Mouse (Mus musculus) forebrain, embryonic 14.5 days (tissue): ENCODE measurements around the gene Nell2. TPM values are rescaled to one million over a fixed set of nuclear protein-coding genes. Genes with fewer than 3 reads are reported as not detected.

Source experiments
- ATAC-seq: fragments of 200-750 bp; cut with Nextera tagmentation; 2 replicates; pipeline ENCODE4 v1.8.0; 2017; ENCODE audit warnings: mild to moderate bottlenecking, moderate library complexity
- DNase-seq: peaks from one replicate; pipeline ENCODE4 v3.0.0-alpha.2; 2015; ENCODE audit warnings: low spot score
- H3K27ac ChIP-seq: fragments of 300-500 bp; sonication (generic); 2 replicates; pipeline ENCODE4 v1.5.1; 2014; ENCODE audit warnings: low read depth, mild to moderate bottlenecking, control low read depth, low read length, moderate library complexity
- H3K27me3 ChIP-seq: fragments of 300-500 bp; sonication (generic); replicated peaks from 2 replicates; pipeline ENCODE4 v1.6.1; 2014; ENCODE audit warnings: low read length, control low read depth, mixed read lengths; ENCODE audit not compliant: control insufficient read depth, insufficient read depth
- H3K36me3 ChIP-seq: fragments of 300-500 bp; sonication (generic); 2 replicates; pipeline ENCODE4 v1.6.1; 2014; ENCODE audit warnings: low read length, control low read depth; ENCODE audit not compliant: control insufficient read depth, insufficient read depth
- H3K4me1 ChIP-seq: fragments of 300-500 bp; sonication (generic); 2 replicates; pipeline ENCODE4 v1.6.1; 2014; ENCODE audit warnings: antibody characterized with exemption, low read length, control low read depth; ENCODE audit not compliant: control insufficient read depth, insufficient read depth
- H3K4me2 ChIP-seq: fragments of 300-500 bp; sonication (generic); 2 replicates; pipeline ENCODE4 v1.6.1; 2014; ENCODE audit warnings: mild to moderate bottlenecking, control low read depth, low read length
- H3K4me3 ChIP-seq: fragments of 300-500 bp; sonication (generic); 2 replicates; pipeline ENCODE4 v1.5.1; 2014; ENCODE audit warnings: low read depth, low read length, control low read depth
- H3K9ac ChIP-seq: fragments of 300-500 bp; sonication (generic); 2 replicates; pipeline ENCODE4 v1.6.1; 2014; ENCODE audit warnings: mild to moderate bottlenecking, low read length, control low read depth, moderate library complexity
- H3K9me3 ChIP-seq: fragments of 300-500 bp; sonication (generic); replicated peaks from 2 replicates; pipeline ENCODE4 v1.6.1; 2016; ENCODE audit warnings: low read length, control low read depth, mixed read lengths; ENCODE audit not compliant: control insufficient read depth
- WGBS: fragments of 180-500 bp; shearing (Covaris S2); extraction: QIAGEN DNeasy Blood & Tissue Kit; methylation state at CpG from one replicate; pipeline ENCODE4 v1.1.7; 2014; 5-methylcytosine and 5-hydroxymethylcytosine counted together
- polyA plus RNA-seq: library from polyadenylated mRNA; unstranded; fragments of >200 nt; fragmentation: Nextera tagmentation; extraction: Ambion mirVana; gene quantifications from 2 replicates; pipeline ENCODE4 v1.2.1, GENCODE M21; 2014

The Nell2 gene
- polyA plus RNA-seq, 1 experiment from 2014 or later: 153 TPM

- no peaks in the 10 kb centered on the region; the same call in 1 of the 2 replicates for H3K4me1 ChIP-seq
- DNase-seq (no peak), ATAC-seq (no peak)
- H3K36me3 ChIP-seq: no peaks in the 10 kb centered on the region
- H3K9ac ChIP-seq: no peak overlapping the region
- WGBS: 67% methylated on average over 6 of the region's 6 CpGs
- no peak overlapping the region for H3K4me2 ChIP-seq
- H3K4me3 ChIP-seq: no peak overlapping the region
- H3K27me3 ChIP-seq: no peaks in the 10 kb centered on the region
- H3K27ac ChIP-seq: no peak overlapping the region
- no peaks in the 10 kb centered on the region for H3K9me3 ChIP-seq
Measured at GRCm38 (mm10) chr15:95049171-95049729, 479.1 kb downstream of the Nell2 start.

- Histone ChIP-seq H3K4me1 (peaks cover 3% of the 10 kb centered on the region; the same call in 1 of the 2 replicates), H3K4me3 (no peak overlapping the region), H3K9me3 (no peaks in the 10 kb centered on the region), H3K27me3 (no peaks in the 10 kb centered on the region), H3K9ac (no peak overlapping the region), H3K36me3 (no peaks in the 10 kb centered on the region), H3K27ac (no peak overlapping the region), H3K4me2 (no peak overlapping the region)
- 96% methylated on average over 2 of the region's 2 CpGs for WGBS
- DNase-seq: no peak
- no peak for ATAC-seq
Measured at GRCm38 (mm10) chr15:95047486-95047885, 480.9 kb downstream of the Nell2 start.

- H3K36me3 ChIP-seq: no peaks in the 10 kb centered on the region
- peaks cover 3% of the 10 kb centered on the region; the same call in 1 of the 2 replicates for H3K4me1 ChIP-seq
- DNase-seq: peak; percentile 66
- H3K9ac ChIP-seq: no peak overlapping the region
- H3K9me3 ChIP-seq: no peaks in the 10 kb centered on the region
- no peak overlapping the region for H3K27ac ChIP-seq
- ATAC-seq: peak; percentile 48; the same call in 1 of the 2 replicates
- WGBS: 67% methylated on average over 8 of the region's 8 CpGs
- H3K4me3 ChIP-seq: no peak overlapping the region
- H3K4me2 ChIP-seq: no peak overlapping the region
- H3K27me3 ChIP-seq: no peaks in the 10 kb centered on the region
Measured at GRCm38 (mm10) chr15:95044011-95044410, 484.3 kb downstream of the Nell2 start.

- DNase-seq: no peak
- ATAC-seq: no peak
- H3K4me1 ChIP-seq: peaks cover 3% of the 10 kb centered on the region; the same call in 1 of the 2 replicates
- no peak overlapping the region for H3K4me2 ChIP-seq
- WGBS: 87% methylated on average over 9 of the region's 9 CpGs
- H3K4me3 ChIP-seq: no peak overlapping the region
- H3K9me3 ChIP-seq: no peaks in the 10 kb centered on the region
- H3K27me3 ChIP-seq: no peaks in the 10 kb centered on the region
- no peak overlapping the region for H3K27ac ChIP-seq
- no peaks in the 10 kb centered on the region for H3K36me3 ChIP-seq
- no peak overlapping the region for H3K9ac ChIP-seq
Measured at GRCm38 (mm10) chr15:95042437-95042836, 485.9 kb downstream of the Nell2 start.

GRCm38 (mm10) chr15:95029487-95029875, 498.9 kb downstream of the Nell2 start:
- H3K9me3 ChIP-seq: no peaks in the 10 kb centered on the region
- ATAC-seq (no peak), DNase-seq (no peak)
- H3K4me3 ChIP-seq: no peak overlapping the region
- no peak overlapping the region for H3K9ac ChIP-seq
- no peaks in the 10 kb centered on the region for H3K27me3 ChIP-seq
- H3K27ac ChIP-seq: no peak overlapping the region
- H3K4me2 ChIP-seq: no peak overlapping the region
- 34% methylated on average over 5 of the region's 5 CpGs for WGBS
- peaks cover 3% of the 10 kb centered on the region; the same call in 1 of the 2 replicates for H3K4me1 ChIP-seq
- H3K36me3 ChIP-seq: no peaks in the 10 kb centered on the region

- H3K36me3 ChIP-seq: no peaks in the 10 kb centered on the region
- DNase-seq: peak; percentile 77
- no peaks in the 10 kb centered on the region for H3K27me3 ChIP-seq
- H3K4me1 ChIP-seq: peaks cover 3% of the 10 kb centered on the region; the same call in 1 of the 2 replicates
- H3K9me3 ChIP-seq: no peaks in the 10 kb centered on the region
- no peak overlapping the region for H3K4me3 ChIP-seq
- no peak overlapping the region for H3K9ac ChIP-seq
- peak; percentile 84 for ATAC-seq
- H3K27ac ChIP-seq: no peak overlapping the region
- WGBS: 16% methylated on average over 13 of the region's 13 CpGs
- 0 out of 2 replicates have a peak overlapping the region, but pooled peaks have one; percentile 4 for H3K4me2 ChIP-seq
Measured at GRCm38 (mm10) chr15:95028862-95029486, 499.4 kb downstream of the Nell2 start.

Other genes with a start within 250 kb of the Nell2 start
- gene Dbx2, start 127.4 kb upstream of the Nell2 start, polyA plus RNA-seq: 0.67 and 0.93 TPM in 2 replicates